14 mouse cellular contexts compared by ENCODE assay signal in the genomic region with DNA sequence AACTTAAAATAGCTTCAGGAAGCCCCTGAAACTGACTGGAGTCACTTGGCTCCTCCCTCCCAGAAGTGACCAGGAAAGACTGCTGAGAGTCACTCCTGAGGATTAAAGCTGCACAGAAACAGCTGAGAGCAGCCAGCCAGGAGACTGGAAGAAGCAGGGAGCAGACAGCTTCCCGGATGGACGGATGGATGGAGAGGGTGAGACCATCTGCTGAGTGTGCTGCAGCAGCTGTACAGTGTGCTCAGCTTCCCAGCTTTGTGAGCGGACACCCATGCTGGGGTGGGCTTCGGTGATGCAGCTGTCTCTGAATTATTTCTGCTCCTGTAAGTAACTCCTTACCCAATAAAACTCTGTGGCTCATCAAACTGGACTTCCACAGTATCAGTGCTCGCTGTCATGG. TPM values are rescaled to one million over a fixed set of nuclear protein-coding genes. Genes with fewer than 3 reads are reported as not detected.
A peak's percentile ranks its signal among the peaks of the same experiment; 100 is the strongest.
DNase-seq lines count a peak whose midpoint lies in the region; ATAC-seq lines count a peak whose summit lies in the region.
"Had no signal": no experiment of that assay in that cellular context is flagged by ENCODE, and none has a peak within 500 bp of the region (broad histone marks: within the 10 kb centered on the region; RNA-seq: fewer than 3 reads in every experiment).

No protein-coding gene starts in this region.

- H3K4me3 ChIP-seq in midbrain, embryonic 13.5 days (replicated peaks), result no peak overlapping the region
- no peak overlapping the region for H3K4me3 ChIP-seq in midbrain, embryonic 11.5 days (ENCODE audit: low read depth, low read length)
- H3K4me3 ChIP-seq in hindbrain, embryonic 16.5 days (ENCODE audit: low read length), result no peak overlapping the region
- no peak overlapping the region for H3K4me3 ChIP-seq in stomach, embryonic 15.5 days (replicated peaks)
- H3K4me3 ChIP-seq: liver, embryonic 13.5 days had no signal

- DNase-seq in frontal cortex, postnatal 10 days (ENCODE audit: low spot score in 2 of 2), result no peak
- DNase-seq in midbrain, embryonic 11.5 days (ENCODE audit: low spot score, missing footprints), result no peak
- no peak for DNase-seq in yolk sac, embryonic 10.5 days (ENCODE audit: low spot score)
- no peak for DNase-seq in cerebellum, postnatal 36 days
- DNase-seq: B cell, adult 2 months; cerebellum, postnatal 14 days; liver, embryonic 13.5 days; lung, postnatal 14 days; thymus, adult 2 months had no signal

- no peak overlapping the region for H3K4me2 ChIP-seq in midbrain, embryonic 13.5 days (replicated peaks)
- H3K4me2 ChIP-seq in midbrain, embryonic 11.5 days, result no peak overlapping the region
- no peak overlapping the region for H3K4me2 ChIP-seq in hindbrain, embryonic 16.5 days (ENCODE audit: low read length)
- no peak overlapping the region for H3K4me2 ChIP-seq in stomach, embryonic 15.5 days
- H3K4me2 ChIP-seq: liver, embryonic 13.5 days had no signal

- H3K27me3 ChIP-seq in midbrain, embryonic 13.5 days, result no peaks in the 10 kb centered on the region
- no peaks in the 10 kb centered on the region for H3K27me3 ChIP-seq in midbrain, embryonic 11.5 days (ENCODE audit: control insufficient read depth, insufficient read depth, low read length)
- H3K27me3 ChIP-seq in hindbrain, embryonic 16.5 days (replicated peaks; ENCODE audit: control insufficient read depth, insufficient read depth, low read length), result no peaks in the 10 kb centered on the region
- H3K27me3 ChIP-seq in stomach, embryonic 15.5 days (replicated peaks), result no peaks in the 10 kb centered on the region
- H3K27me3 ChIP-seq: liver, embryonic 13.5 days had no signal

- ATAC-seq in frontal cortex, adult (ENCODE audit: low TSS enrichment), result peak; percentile 50
- no peak for ATAC-seq in midbrain, embryonic 13.5 days
- no peak for ATAC-seq in midbrain, embryonic 11.5 days (ENCODE audit: low FRiP score)
- ATAC-seq in hindbrain, embryonic 16.5 days, result peak; percentile 69; the same call in 1 of the 2 replicates
- no peak for ATAC-seq in stomach, embryonic 15.5 days (ENCODE audit: insufficient read depth, low FRiP score, low read depth)
- ATAC-seq: midbrain, embryonic 16.5 days had no signal

- no peaks in the 10 kb centered on the region for H3K36me3 ChIP-seq in midbrain, embryonic 13.5 days
- H3K36me3 ChIP-seq in midbrain, embryonic 11.5 days (ENCODE audit: control insufficient read depth, insufficient read depth, low read length), result no peaks in the 10 kb centered on the region
- no peaks in the 10 kb centered on the region for H3K36me3 ChIP-seq in hindbrain, embryonic 16.5 days (ENCODE audit: control insufficient read depth, insufficient read depth, low read length)
- no peaks in the 10 kb centered on the region for H3K36me3 ChIP-seq in stomach, embryonic 15.5 days

- H3K4me1 ChIP-seq in midbrain, embryonic 13.5 days (replicated peaks), result peaks cover 10% of the 10 kb centered on the region; the same call in 1 of the 2 replicates
- no peaks in the 10 kb centered on the region for H3K4me1 ChIP-seq in midbrain, embryonic 11.5 days (ENCODE audit: control insufficient read depth, insufficient read depth, low read length)
- H3K4me1 ChIP-seq in hindbrain, embryonic 16.5 days (ENCODE audit: control insufficient read depth, insufficient read depth, low read depth, low read length), result no peaks in the 10 kb centered on the region; the same call in 1 of the 2 replicates
- H3K4me1 ChIP-seq in stomach, embryonic 15.5 days, result no peaks in the 10 kb centered on the region

- H3K9me3 ChIP-seq in midbrain, embryonic 13.5 days, result no peaks in the 10 kb centered on the region
- H3K9me3 ChIP-seq in midbrain, embryonic 11.5 days (ENCODE audit: control insufficient read depth, low read length), result no peaks in the 10 kb centered on the region
- H3K9me3 ChIP-seq in hindbrain, embryonic 16.5 days (ENCODE audit: control insufficient read depth, low read length), result no peaks in the 10 kb centered on the region
- no peaks in the 10 kb centered on the region for H3K9me3 ChIP-seq in stomach, embryonic 15.5 days
- H3K9me3 ChIP-seq: liver, embryonic 13.5 days had no signal

- H3K9ac ChIP-seq in midbrain, embryonic 13.5 days (replicated peaks), result peak overlapping the region; percentile 41
- H3K9ac ChIP-seq in midbrain, embryonic 11.5 days (ENCODE audit: low read length), result no peak overlapping the region
- H3K9ac ChIP-seq in hindbrain, embryonic 16.5 days (ENCODE audit: low read depth, low read length), result no peak overlapping the region
- H3K9ac ChIP-seq in stomach, embryonic 15.5 days, result no peak overlapping the region
- H3K9ac ChIP-seq: liver, embryonic 13.5 days had no signal

- peak overlapping the region; percentile 47; the same call in 1 of the 2 replicates for H3K27ac ChIP-seq in midbrain, embryonic 13.5 days
- H3K27ac ChIP-seq in midbrain, embryonic 11.5 days (ENCODE audit: low read depth, low read length), result no peak overlapping the region
- H3K27ac ChIP-seq in hindbrain, embryonic 16.5 days (ENCODE audit: low read depth, low read length), result 0 out of 2 replicates have a peak overlapping the region, but pooled peaks have one; percentile 31
- peak overlapping the region; percentile 50; the same call in 1 of the 2 replicates for H3K27ac ChIP-seq in stomach, embryonic 15.5 days
- H3K27ac ChIP-seq: liver, embryonic 13.5 days had no signal

- 64% methylated on average over 5 of the region's 5 CpGs for WGBS in midbrain, embryonic 13.5 days
- WGBS in midbrain, embryonic 11.5 days, result 68% methylated on average over 5 of the region's 5 CpGs
- WGBS in hindbrain, embryonic 16.5 days, result 40% methylated on average over 5 of the region's 5 CpGs
- WGBS in stomach, embryonic 15.5 days, result 62% methylated on average over 5 of the region's 5 CpGs

RNA-seq across cellular contexts. Expression of a gene that starts 16.9 kb away (rescaled TPM):
- polyA plus RNA-seq in midbrain, embryonic 13.5 days (2015; fragmentation: Nextera tagmentation; extraction: Ambion mirVana), result 160 and 177 TPM in 2 replicates
- polyA plus RNA-seq in midbrain, embryonic 11.5 days (2014; fragmentation: Nextera tagmentation; extraction: Ambion mirVana), result 161 and 164 TPM in 2 replicates
- polyA plus RNA-seq in hindbrain, embryonic 16.5 days (2015; fragmentation: Nextera tagmentation; extraction: Ambion mirVana), result 182 and 207 TPM in 2 replicates
- polyA plus RNA-seq in stomach, embryonic 15.5 days (2015; fragmentation: Nextera tagmentation; extraction: Ambion mirVana), result 210 and 217 TPM in 2 replicates

RNA-seq across cellular contexts. Expression of a gene that starts 29.8 kb away (rescaled TPM):
- polyA plus RNA-seq in midbrain, embryonic 13.5 days (2015; fragmentation: Nextera tagmentation; extraction: Ambion mirVana), result 24.9 and 26.5 TPM in 2 replicates
- 9.9 and 11.7 TPM in 2 replicates for polyA plus RNA-seq in midbrain, embryonic 11.5 days (2014; fragmentation: Nextera tagmentation; extraction: Ambion mirVana)
- 35.6 and 36.7 TPM in 2 replicates for polyA plus RNA-seq in hindbrain, embryonic 16.5 days (2015; fragmentation: Nextera tagmentation; extraction: Ambion mirVana)
- 22.8 and 23.3 TPM in 2 replicates for polyA plus RNA-seq in stomach, embryonic 15.5 days (2015; fragmentation: Nextera tagmentation; extraction: Ambion mirVana)

RNA-seq across cellular contexts. Expression of a gene that starts 55.9 kb away (rescaled TPM):
- polyA plus RNA-seq in midbrain, embryonic 13.5 days (2015; fragmentation: Nextera tagmentation; extraction: Ambion mirVana), result 151 and 155 TPM in 2 replicates
- 136 and 144 TPM in 2 replicates for polyA plus RNA-seq in midbrain, embryonic 11.5 days (2014; fragmentation: Nextera tagmentation; extraction: Ambion mirVana)
- polyA plus RNA-seq in hindbrain, embryonic 16.5 days (2015; fragmentation: Nextera tagmentation; extraction: Ambion mirVana), result 148 and 150 TPM in 2 replicates
- polyA plus RNA-seq in stomach, embryonic 15.5 days (2015; fragmentation: Nextera tagmentation; extraction: Ambion mirVana), result 111 and 115 TPM in 2 replicates

Comparison
In these comparisons a context has a peak if more than half of its experiments do, and no peak if none do; other contexts are left out.
1. ATAC-seq: peak in frontal cortex, adult (single experiment) and hindbrain, embryonic 16.5 days (single experiment); none in midbrain, embryonic 13.5 days (single experiment), midbrain, embryonic 11.5 days (single experiment) and stomach, embryonic 15.5 days (single experiment).